Comparison of ENCODE assay signal across 8 mouse cellular contexts in the genomic region with DNA sequence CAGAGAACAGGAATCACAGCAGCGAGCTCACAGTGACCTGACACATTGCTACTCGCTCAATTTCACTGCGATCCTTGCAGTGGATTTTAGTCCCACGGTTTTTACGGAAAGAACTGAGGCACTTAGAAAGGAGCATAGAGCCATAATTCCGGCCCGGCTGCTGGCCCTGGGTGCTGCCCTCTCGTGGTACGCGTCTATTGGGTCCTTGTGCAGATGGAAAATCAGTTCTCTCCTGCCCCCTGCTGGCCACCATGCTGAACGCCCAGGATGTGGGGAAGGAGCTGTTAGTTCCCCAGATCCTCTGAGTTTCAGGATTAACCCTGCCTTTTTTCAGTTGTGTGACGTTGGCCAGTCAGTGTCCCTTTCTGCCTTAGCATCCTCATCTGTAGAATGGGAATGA. TPM values are rescaled to one million over a fixed set of nuclear protein-coding genes. Genes with fewer than 3 reads are reported as not detected.
DNase-seq lines count a peak whose midpoint lies in the region; ATAC-seq and TF ChIP-seq lines count a peak whose summit lies in the region.

No protein-coding gene starts in this region.

- TF ChIP-seq CTCF in C2C12 (IDR thresholded peaks at IDR 0.05; ENCODE audit: control insufficient read depth, insufficient read depth, insufficient read length): peak; percentile 92
- peak; percentile 100 for TF ChIP-seq CTCF in bone marrow macrophage, adult 2 months (IDR thresholded peaks at IDR 0.05; ENCODE audit: low read depth, low read length)

- H3K79me3 ChIP-seq in C2C12 (ENCODE audit: low read depth): no peaks in the 10 kb centered on the region

- no peaks in the 10 kb centered on the region for H3K4me1 ChIP-seq in bone marrow macrophage, adult 2 months (ENCODE audit: control insufficient read depth, insufficient read depth, low read length)
- peaks cover 30% of the 10 kb centered on the region for H3K4me1 ChIP-seq in embryonic facial prominence, embryonic 15.5 days
- peaks cover 34% of the 10 kb centered on the region for H3K4me1 ChIP-seq in kidney, embryonic 15.5 days

- 3% methylated on average over 12 of the region's 12 CpGs for WGBS in embryonic facial prominence, embryonic 15.5 days
- WGBS in kidney, embryonic 15.5 days: 3% methylated on average over 12 of the region's 12 CpGs

- ATAC-seq in embryonic facial prominence, embryonic 15.5 days (ENCODE audit: insufficient number of reproducible peaks, low FRiP score, low TSS enrichment, low read depth): peak; percentile 36; the same call in 1 of the 2 replicates
- no peak for ATAC-seq in kidney, embryonic 15.5 days (replicated peaks; ENCODE audit: low FRiP score)

- no peaks in the 10 kb centered on the region for H3K9me3 ChIP-seq in embryonic facial prominence, embryonic 15.5 days (replicated peaks)
- H3K9me3 ChIP-seq in kidney, embryonic 15.5 days (replicated peaks): no peaks in the 10 kb centered on the region

- H3K4me3 ChIP-seq in C2C12 (ENCODE audit: insufficient read depth, poor library complexity, severe bottlenecking): peak overlapping the region; percentile 6
- H3K4me3 ChIP-seq in bone marrow macrophage, adult 2 months (ENCODE audit: insufficient read depth, low read length): peak overlapping the region; percentile 54
- peak overlapping the region; percentile 33 for H3K4me3 ChIP-seq in embryonic facial prominence, embryonic 15.5 days (replicated peaks)
- H3K4me3 ChIP-seq in kidney, embryonic 15.5 days (replicated peaks): peak overlapping the region; percentile 31

- no peaks in the 10 kb centered on the region for H3K79me2 ChIP-seq in C2C12 (ENCODE audit: control insufficient read depth, insufficient read depth)

- H3K27me3 ChIP-seq in C2C12 (ENCODE audit: control insufficient read depth, insufficient read depth, insufficient read length): peaks cover 19% of the 10 kb centered on the region
- peaks cover 21% of the 10 kb centered on the region for H3K27me3 ChIP-seq in embryonic facial prominence, embryonic 15.5 days
- peaks cover 32% of the 10 kb centered on the region for H3K27me3 ChIP-seq in kidney, embryonic 15.5 days

- H3K27ac ChIP-seq in bone marrow macrophage, adult 2 months (ENCODE audit: insufficient read depth, low read depth, low read length): no peak overlapping the region
- 0 out of 2 replicates have a peak overlapping the region, but pooled peaks have one; percentile 23 for H3K27ac ChIP-seq in embryonic facial prominence, embryonic 15.5 days (replicated peaks)
- H3K27ac ChIP-seq in kidney, embryonic 15.5 days: no peak overlapping the region

- DNase-seq in heart, adult 9 months (ENCODE audit: low spot score in 2 of 2): peak; percentile 80 to 88
- DNase-seq in liver: peak; percentile 92
- peak; percentile 74 to 87 for DNase-seq in monocyte, adult 2 months (ENCODE audit: low read depth in 1 of 2, low spot score in 2 of 2)
- DNase-seq in spleen, postnatal 14 days (ENCODE audit: low spot score in 2 of 2): peak; percentile 81 to 89

- no peaks in the 10 kb centered on the region for H3K36me3 ChIP-seq in C2C12 (ENCODE audit: control insufficient read depth, insufficient read depth)
- peaks cover 3% of the 10 kb centered on the region; the same call in 1 of the 2 replicates for H3K36me3 ChIP-seq in embryonic facial prominence, embryonic 15.5 days
- peaks cover 6% of the 10 kb centered on the region for H3K36me3 ChIP-seq in kidney, embryonic 15.5 days

- no peak for TF ChIP-seq POLR2A in bone marrow macrophage, adult 2 months (IDR thresholded peaks at IDR 0.05; ENCODE audit: borderline replicate concordance, low read depth, low read length)

- H3K4me2 ChIP-seq in embryonic facial prominence, embryonic 15.5 days (replicated peaks): peak overlapping the region; percentile 49
- peak overlapping the region; percentile 58 for H3K4me2 ChIP-seq in kidney, embryonic 15.5 days

- H3ac ChIP-seq in C2C12 (ENCODE audit: control insufficient read depth, insufficient read length, low read depth): no peak overlapping the region

- no peak overlapping the region for H3K9ac ChIP-seq in embryonic facial prominence, embryonic 15.5 days
- no peak overlapping the region for H3K9ac ChIP-seq in kidney, embryonic 15.5 days

TF ChIP-seq in C2C12, 6 proteins besides CTCF, POLR2A, EP300 and RAD21:
- TF ChIP-seq MAX (IDR thresholded peaks at IDR 0.05): peak; percentile 46
- no peak for TF ChIP-seq MYOG (IDR thresholded peaks at IDR 0.05; ENCODE audit: control insufficient read depth, extremely low read depth, insufficient read length)

RNA-seq across cellular contexts. Expression of a gene that starts 13.0 kb away (rescaled TPM):
- 175 TPM for polyA plus RNA-seq in C2C12 (2012; fragmentation: generic; extraction: Trizol)
- polyA plus RNA-seq in bone marrow macrophage, adult 2 months (2012; ENCODE audit: insufficient read depth, insufficient read length, missing spikeins): 63.7 and 68.8 TPM in 2 replicates
- polyA plus RNA-seq in embryonic facial prominence, embryonic 15.5 days (2015; fragmentation: Nextera tagmentation; extraction: Ambion mirVana): 124 and 129 TPM in 2 replicates
- 130 and 132 TPM in 2 replicates for polyA plus RNA-seq in kidney, embryonic 15.5 days (2015; fragmentation: Nextera tagmentation; extraction: Ambion mirVana)

RNA-seq across cellular contexts. Expression of a gene that starts 16.9 kb away (rescaled TPM):
- polyA plus RNA-seq in C2C12 (2012; fragmentation: generic; extraction: Trizol): 0.13 TPM
- polyA plus RNA-seq in bone marrow macrophage, adult 2 months (2012; ENCODE audit: insufficient read depth, insufficient read length, missing spikeins): 1.5 TPM in 1 of 2 replicates, not detected in the other
- polyA plus RNA-seq in embryonic facial prominence, embryonic 15.5 days (2015; fragmentation: Nextera tagmentation; extraction: Ambion mirVana): 49.6 and 55.7 TPM in 2 replicates
- polyA plus RNA-seq in kidney, embryonic 15.5 days (2015; fragmentation: Nextera tagmentation; extraction: Ambion mirVana): 2.8 and 3.2 TPM in 2 replicates

RNA-seq across cellular contexts. Expression of a gene that starts 17.8 kb away (rescaled TPM):
- 0.27 TPM for polyA plus RNA-seq in C2C12 (2012; fragmentation: generic; extraction: Trizol)
- 0.16 TPM in 1 of 2 replicates, not detected in the other for polyA plus RNA-seq in bone marrow macrophage, adult 2 months (2012; ENCODE audit: insufficient read depth, insufficient read length, missing spikeins)
- polyA plus RNA-seq in embryonic facial prominence, embryonic 15.5 days (2015; fragmentation: Nextera tagmentation; extraction: Ambion mirVana): 1.9 TPM in 2 replicates
- 2.5 and 3.1 TPM in 2 replicates for polyA plus RNA-seq in kidney, embryonic 15.5 days (2015; fragmentation: Nextera tagmentation; extraction: Ambion mirVana)

RNA-seq across cellular contexts. Expression of a gene that starts 23.2 kb away (rescaled TPM):
- polyA plus RNA-seq in C2C12 (2012; fragmentation: generic; extraction: Trizol): 0.22 TPM
- not detected in 2 replicates for polyA plus RNA-seq in bone marrow macrophage, adult 2 months (2012; ENCODE audit: insufficient read depth, insufficient read length, missing spikeins)
- polyA plus RNA-seq in embryonic facial prominence, embryonic 15.5 days (2015; fragmentation: Nextera tagmentation; extraction: Ambion mirVana): 1.4 and 1.7 TPM in 2 replicates
- polyA plus RNA-seq in kidney, embryonic 15.5 days (2015; fragmentation: Nextera tagmentation; extraction: Ambion mirVana): 1.4 and 1.6 TPM in 2 replicates

RNA-seq across cellular contexts. Expression of a gene that starts 29.4 kb away (rescaled TPM):
- 110 TPM for polyA plus RNA-seq in C2C12 (2012; fragmentation: generic; extraction: Trizol)
- 4.4 and 4.9 TPM in 2 replicates for polyA plus RNA-seq in bone marrow macrophage, adult 2 months (2012; ENCODE audit: insufficient read depth, insufficient read length, missing spikeins)
- polyA plus RNA-seq in embryonic facial prominence, embryonic 15.5 days (2015; fragmentation: Nextera tagmentation; extraction: Ambion mirVana): 57.3 and 58.0 TPM in 2 replicates
- 82.5 and 86.3 TPM in 2 replicates for polyA plus RNA-seq in kidney, embryonic 15.5 days (2015; fragmentation: Nextera tagmentation; extraction: Ambion mirVana)

Comparison
In these comparisons a context has a peak if more than half of its experiments do, and no peak if none do; other contexts are left out.
1. RNA of a gene that starts 16.9 kb away (polyA plus RNA-seq): 49.6 to 55.7 TPM in embryonic facial prominence, embryonic 15.5 days; 2.8 to 3.2 TPM in kidney, embryonic 15.5 days, 1.5 TPM in bone marrow macrophage, adult 2 months and 0.13 TPM in C2C12 (single experiment); every median in the first group is over 10 times any median in the second.
2. Peak in every context shown above with its lines, with median percentiles within 50 percentile points of each other: H3K4me3 ChIP-seq and DNase-seq.